25 mouse cellular contexts compared by ENCODE assay signal in genomic region chr10:44796205-44796604, GRCm38 (mm10).
"Had no signal": no experiment of that assay in that cellular context is flagged by ENCODE, and none has a peak within 500 bp of the region (broad histone marks: within the 10 kb centered on the region; RNA-seq: fewer than 3 reads in every experiment).

No protein-coding gene starts in this region.

- H3K9ac ChIP-seq: embryonic facial prominence, embryonic 12.5 days; embryonic facial prominence, embryonic 13.5 days; embryonic facial prominence, embryonic 15.5 days; forebrain, embryonic 12.5 days; forebrain, embryonic 13.5 days; forebrain, embryonic 15.5 days; forebrain, postnatal 0 days had no signal

- H3K36me3 ChIP-seq: embryonic facial prominence, embryonic 10.5 days; embryonic facial prominence, embryonic 12.5 days; embryonic facial prominence, embryonic 13.5 days; embryonic facial prominence, embryonic 15.5 days; forebrain, embryonic 10.5 days; forebrain, embryonic 12.5 days; forebrain, embryonic 15.5 days had no signal

- ATAC-seq: forebrain, embryonic 13.5 days; forebrain, embryonic 14.5 days; forebrain, embryonic 15.5 days; forebrain, embryonic 16.5 days; forebrain, postnatal 0 days had no signal

- H3K4me1 ChIP-seq: embryonic facial prominence, embryonic 10.5 days; embryonic facial prominence, embryonic 12.5 days; embryonic facial prominence, embryonic 13.5 days; embryonic facial prominence, embryonic 15.5 days; forebrain, embryonic 10.5 days; forebrain, embryonic 12.5 days; forebrain, embryonic 13.5 days; forebrain, embryonic 15.5 days had no signal

- H3K9me3 ChIP-seq: embryonic facial prominence, embryonic 12.5 days; embryonic facial prominence, embryonic 13.5 days; forebrain, embryonic 12.5 days; forebrain, embryonic 15.5 days had no signal

- H3K27me3 ChIP-seq: embryonic facial prominence, embryonic 12.5 days; embryonic facial prominence, embryonic 13.5 days; embryonic facial prominence, embryonic 15.5 days; forebrain, embryonic 12.5 days; forebrain, embryonic 13.5 days; forebrain, embryonic 15.5 days had no signal

- H3K4me3 ChIP-seq: embryonic facial prominence, embryonic 10.5 days; embryonic facial prominence, embryonic 12.5 days; embryonic facial prominence, embryonic 13.5 days; embryonic facial prominence, embryonic 15.5 days; erythroblast, embryonic 14.5 days; forebrain, embryonic 10.5 days; forebrain, embryonic 12.5 days; forebrain, embryonic 13.5 days; forebrain, embryonic 15.5 days; gastrocnemius, adult 2 months; heart, adult 2 months had no signal

- DNase-seq: cerebellum, adult 9-10 months; cerebellum, adult 9-11 months; cerebellum, postnatal 14 days; cerebellum, postnatal 36 days; embryo, embryonic 11 days; forebrain, postnatal 0 days; gastrocnemius, adult 2 months; gastrocnemius, postnatal 10 days; gastrocnemius, postnatal 14 days; gastrocnemius, postnatal 25 days; gastrocnemius, postnatal 36 days; heart, adult 11 months; heart, adult 18-20 months; heart, adult 2 months had no signal

- H3K4me2 ChIP-seq: embryonic facial prominence, embryonic 12.5 days; embryonic facial prominence, embryonic 13.5 days; embryonic facial prominence, embryonic 15.5 days; forebrain, embryonic 12.5 days; forebrain, embryonic 13.5 days; forebrain, embryonic 15.5 days had no signal

- H3K27ac ChIP-seq: embryonic facial prominence, embryonic 10.5 days; embryonic facial prominence, embryonic 12.5 days; embryonic facial prominence, embryonic 13.5 days; embryonic facial prominence, embryonic 15.5 days; forebrain, embryonic 10.5 days; forebrain, embryonic 12.5 days; forebrain, embryonic 13.5 days; forebrain, embryonic 15.5 days; gastrocnemius, adult 2 months; heart, adult 2 months had no signal
